Mouse (Mus musculus) A20 (cell line): ENCODE measurements around the gene Rad9b.
"Not testable (repeated sequence)": the region's sequence is repeated elsewhere in the genome, so short reads cannot be mapped to it uniquely, and the experiment has no call there.

Experiments used
- DNase-seq: peaks from one replicate; pipeline ENCODE4 v3.0.0-alpha.2; 2011; ENCODE audit warnings: low read depth, low spot score

Gene Rad9b

GRCm38 (mm10) chr5:122371591-122372191 lies 17.7 kb upstream of the Rad9b start, which contains the start of gene Gpn3:
Gene Gpn3 (plus strand): TSS chr5:122371876.
- peak; percentile 98 for DNase-seq

- no peak for DNase-seq
Observed at GRCm38 (mm10) chr5:122354492-122355067, 547 bp upstream of the Rad9b start.

- DNase-seq, result no peak
Observed at GRCm38 (mm10) chr5:122345777-122346176, 8.3 kb downstream of the Rad9b start.

GRCm38 (mm10) chr5:122344260-122344659 lies 9.8 kb downstream of the Rad9b start:
- peak; percentile 85 for DNase-seq

GRCm38 (mm10) chr5:122343768-122344167 lies 10.3 kb downstream of the Rad9b start:
- peak; percentile 70 for DNase-seq

- DNase-seq, result no peak
Observed at GRCm38 (mm10) chr5:122342874-122343273, 11.2 kb downstream of the Rad9b start.

- DNase-seq, result no peak
Observed at GRCm38 (mm10) chr5:122336554-122337294, 17.3 kb downstream of the Rad9b start.

- no peak for DNase-seq
Observed at GRCm38 (mm10) chr5:122334682-122335081, 19.4 kb downstream of the Rad9b start.

- no peak for DNase-seq
Observed at GRCm38 (mm10) chr5:122330269-122330668, 23.8 kb downstream of the Rad9b start.

- no peak for DNase-seq
Observed at GRCm38 (mm10) chr5:122327283-122327682, 26.8 kb downstream of the Rad9b start.

GRCm38 (mm10) chr5:122325477-122325876 lies 28.6 kb downstream of the Rad9b start:
- no peak for DNase-seq

- no peak for DNase-seq
Observed at GRCm38 (mm10) chr5:122324608-122325431, 29.2 kb downstream of the Rad9b start.

- DNase-seq, result no peak
Observed at GRCm38 (mm10) chr5:122323523-122323922, 30.5 kb downstream of the Rad9b start.

- no peak for DNase-seq
Observed at GRCm38 (mm10) chr5:122320205-122320781, 33.7 kb downstream of the Rad9b start.

GRCm38 (mm10) chr5:122319474-122320204 lies 34.4 kb downstream of the Rad9b start:
- DNase-seq, result no peak

- DNase-seq, result not testable (repeated sequence)
Observed at GRCm38 (mm10) chr5:122318976-122319375, 35.1 kb downstream of the Rad9b start.

GRCm38 (mm10) chr5:122318100-122318499 lies 35.9 kb downstream of the Rad9b start:
- peak; percentile 91 for DNase-seq

GRCm38 (mm10) chr5:122317329-122318045 lies 36.5 kb downstream of the Rad9b start:
- DNase-seq, result no peak

GRCm38 (mm10) chr5:122314966-122315667 lies 38.9 kb downstream of the Rad9b start:
- DNase-seq, result no peak
